Mouse (Mus musculus): ENCODE results near the gene Tac2. TPM values are rescaled to one million over a fixed set of nuclear protein-coding genes. Genes with fewer than 3 reads are reported as not detected.

Gene Tac2
- polyA plus RNA-seq, 1 experiment from 2014 or later, result 18.4 TPM

- peak; percentile 62 for ATAC-seq (ENCODE audit: insufficient read depth)
- peak overlapping the region; percentile 21; the same call in 1 of the 2 replicates for H3K4me3 ChIP-seq (replicated peaks)
- H3K27me3 ChIP-seq, result peaks cover 47% of the 10 kb centered on the region
- H3K4me2 ChIP-seq, result peak overlapping the region; percentile 46
- 55% methylated on average over 4 of the region's 4 CpGs for WGBS (ENCODE audit: insufficient replicate concordance)
- H3K27ac ChIP-seq (replicated peaks), result no peak overlapping the region
- no peak overlapping the region for H3K9ac ChIP-seq
- peaks cover 61% of the 10 kb centered on the region for H3K4me1 ChIP-seq (replicated peaks)
- no peaks in the 10 kb centered on the region for H3K36me3 ChIP-seq (replicated peaks)
- no peaks in the 10 kb centered on the region for H3K9me3 ChIP-seq (replicated peaks)
These were observed 858 bp downstream of the Tac2 start for GRCm38 (mm10) chr10:127725136-127725535.

- peak overlapping the region; percentile 27 for H3K4me2 ChIP-seq
- peaks cover 14% of the 10 kb centered on the region for H3K27me3 ChIP-seq
- H3K9ac ChIP-seq, result peak overlapping the region; percentile 6; the same call in 1 of the 2 replicates
- no peak overlapping the region for H3K4me3 ChIP-seq (replicated peaks)
- H3K4me1 ChIP-seq (replicated peaks), result peaks cover 80% of the 10 kb centered on the region
- no peak overlapping the region for H3K27ac ChIP-seq (replicated peaks)
- no peaks in the 10 kb centered on the region for H3K36me3 ChIP-seq (replicated peaks)
- H3K9me3 ChIP-seq (replicated peaks), result no peaks in the 10 kb centered on the region
- no peak for ATAC-seq (ENCODE audit: insufficient read depth)
- WGBS (ENCODE audit: insufficient replicate concordance), result 62% methylated on average over 8 of the region's 8 CpGs
These were observed 4.2 kb downstream of the Tac2 start for GRCm38 (mm10) chr10:127728437-127728836.

- 22% methylated on average over 11 of the region's 11 CpGs for WGBS (ENCODE audit: insufficient replicate concordance)
- ATAC-seq (ENCODE audit: insufficient read depth), result peak; percentile 90
- no peaks in the 10 kb centered on the region for H3K9me3 ChIP-seq (replicated peaks)
- H3K4me3 ChIP-seq (replicated peaks), result no peak overlapping the region
- peaks cover 87% of the 10 kb centered on the region for H3K4me1 ChIP-seq (replicated peaks)
- peaks cover 5% of the 10 kb centered on the region for H3K27me3 ChIP-seq
- H3K9ac ChIP-seq, result peak overlapping the region; percentile 16; the same call in 1 of the 2 replicates
- H3K4me2 ChIP-seq, result peak overlapping the region; percentile 54
- H3K27ac ChIP-seq (replicated peaks), result peak overlapping the region; percentile 85
- no peaks in the 10 kb centered on the region for H3K36me3 ChIP-seq (replicated peaks)
These were observed 6.1 kb downstream of the Tac2 start for GRCm38 (mm10) chr10:127730285-127730932.

- H3K27me3 ChIP-seq, result peaks cover 5% of the 10 kb centered on the region
- H3K4me3 ChIP-seq (replicated peaks), result no peak overlapping the region
- peak overlapping the region; percentile 54 for H3K4me2 ChIP-seq
- H3K4me1 ChIP-seq (replicated peaks), result peaks cover 89% of the 10 kb centered on the region
- ATAC-seq (ENCODE audit: insufficient read depth), result no peak
- peak overlapping the region; percentile 85 for H3K27ac ChIP-seq (replicated peaks)
- H3K9me3 ChIP-seq (replicated peaks), result no peaks in the 10 kb centered on the region
- WGBS (ENCODE audit: insufficient replicate concordance), result 38% methylated on average over 9 of the region's 9 CpGs
- H3K36me3 ChIP-seq (replicated peaks), result no peaks in the 10 kb centered on the region
- H3K9ac ChIP-seq, result peak overlapping the region; percentile 13; the same call in 1 of the 2 replicates
These were observed 6.6 kb downstream of the Tac2 start for GRCm38 (mm10) chr10:127730933-127731310.

GRCm38 (mm10) chr10:127731397-127731796 is 7.1 kb downstream of the Tac2 start:
- H3K27ac ChIP-seq (replicated peaks), result peak overlapping the region; percentile 85
- no peaks in the 10 kb centered on the region for H3K36me3 ChIP-seq (replicated peaks)
- no peak overlapping the region for H3K4me3 ChIP-seq (replicated peaks)
- 15% methylated on average over 5 of the region's 5 CpGs for WGBS (ENCODE audit: insufficient replicate concordance)
- peaks cover 93% of the 10 kb centered on the region for H3K4me1 ChIP-seq (replicated peaks)
- H3K9me3 ChIP-seq (replicated peaks), result no peaks in the 10 kb centered on the region
- H3K27me3 ChIP-seq, result peaks cover 5% of the 10 kb centered on the region
- peak overlapping the region; percentile 54 for H3K4me2 ChIP-seq
- 0 out of 2 replicates have a peak overlapping the region, but pooled peaks have one; percentile 13 for H3K9ac ChIP-seq
- no peak for ATAC-seq (ENCODE audit: insufficient read depth)

- H3K9me3 ChIP-seq (replicated peaks), result no peaks in the 10 kb centered on the region
- H3K36me3 ChIP-seq (replicated peaks), result no peaks in the 10 kb centered on the region
- 30% methylated on average over 5 of the region's 5 CpGs for WGBS (ENCODE audit: insufficient replicate concordance)
- no peak overlapping the region for H3K27ac ChIP-seq (replicated peaks)
- H3K27me3 ChIP-seq, result no peaks in the 10 kb centered on the region
- no peak for ATAC-seq (ENCODE audit: insufficient read depth)
- H3K4me2 ChIP-seq, result 0 out of 2 replicates have a peak overlapping the region, but pooled peaks have one; percentile 6
- peaks cover 95% of the 10 kb centered on the region for H3K4me1 ChIP-seq (replicated peaks)
- H3K9ac ChIP-seq, result no peak overlapping the region
- no peak overlapping the region for H3K4me3 ChIP-seq (replicated peaks)
These were observed 10.2 kb downstream of the Tac2 start for GRCm38 (mm10) chr10:127734434-127734833.

GRCm38 (mm10) chr10:127736266-127736665 is 12.0 kb downstream of the Tac2 start:
- Histone ChIP-seq H3K4me3 (replicated peaks) (no peak overlapping the region), H3K36me3 (replicated peaks) (peaks cover 1% of the 10 kb centered on the region), H3K9ac (no peak overlapping the region), H3K27me3 (no peaks in the 10 kb centered on the region; the same call in 1 of the 2 replicates), H3K9me3 (replicated peaks) (no peaks in the 10 kb centered on the region), H3K4me1 (replicated peaks) (peaks cover 92% of the 10 kb centered on the region), H3K4me2 (no peak overlapping the region), H3K27ac (replicated peaks) (peak overlapping the region; percentile 49)
- WGBS (ENCODE audit: insufficient replicate concordance), result 31% methylated on average over 2 of the region's 2 CpGs
- ATAC-seq (ENCODE audit: insufficient read depth), result no peak

- no peak for ATAC-seq (ENCODE audit: insufficient read depth)
- Histone ChIP-seq H3K36me3 (replicated peaks) (peaks cover 8% of the 10 kb centered on the region), H3K4me2 (no peak overlapping the region), H3K9me3 (replicated peaks) (no peaks in the 10 kb centered on the region), H3K27ac (replicated peaks) (no peak overlapping the region), H3K9ac (no peak overlapping the region), H3K27me3 (no peaks in the 10 kb centered on the region; the same call in 1 of the 2 replicates), H3K4me3 (replicated peaks) (no peak overlapping the region), H3K4me1 (replicated peaks) (peaks cover 86% of the 10 kb centered on the region)
- WGBS (ENCODE audit: insufficient replicate concordance), result 21% methylated on average over 4 of the region's 4 CpGs
These were observed 12.6 kb downstream of the Tac2 start for GRCm38 (mm10) chr10:127736916-127737315.

GRCm38 (mm10) chr10:127737552-127737951 is 13.3 kb downstream of the Tac2 start:
- Histone ChIP-seq H3K9me3 (replicated peaks) (no peaks in the 10 kb centered on the region), H3K4me2 (no peak overlapping the region), H3K27ac (replicated peaks) (no peak overlapping the region; the same call in 1 of the 2 replicates), H3K27me3 (no peaks in the 10 kb centered on the region; the same call in 1 of the 2 replicates), H3K9ac (no peak overlapping the region), H3K4me1 (replicated peaks) (peaks cover 79% of the 10 kb centered on the region), H3K4me3 (replicated peaks) (no peak overlapping the region), H3K36me3 (replicated peaks) (peaks cover 14% of the 10 kb centered on the region)
- ATAC-seq (ENCODE audit: insufficient read depth), result no peak
- WGBS (ENCODE audit: insufficient replicate concordance), result 18% methylated on average over 2 of the region's 2 CpGs

- Histone ChIP-seq H3K36me3 (replicated peaks) (peaks cover 22% of the 10 kb centered on the region), H3K9ac (no peak overlapping the region), H3K4me1 (replicated peaks) (peaks cover 73% of the 10 kb centered on the region), H3K27ac (replicated peaks) (peak overlapping the region; percentile 64), H3K9me3 (replicated peaks) (no peaks in the 10 kb centered on the region), H3K4me3 (replicated peaks) (peak overlapping the region; percentile 77), H3K27me3 (no peaks in the 10 kb centered on the region; the same call in 1 of the 2 replicates), H3K4me2 (peak overlapping the region; percentile 83)
- WGBS (ENCODE audit: insufficient replicate concordance), result 26% methylated on average over 13 of the region's 13 CpGs
- ATAC-seq (ENCODE audit: insufficient read depth), result peak; percentile 39
These were observed 14.0 kb downstream of the Tac2 start for GRCm38 (mm10) chr10:127738151-127738882.

GRCm38 (mm10) chr10:127739083-127739660 is 14.9 kb downstream of the Tac2 start, which contains the start of gene Zbtb39:
Gene Zbtb39 (plus strand): TSS chr10:127739538.
- no peaks in the 10 kb centered on the region; the same call in 1 of the 2 replicates for H3K27me3 ChIP-seq
- H3K4me3 ChIP-seq (replicated peaks), result peak within 1 kb of the TSS; percentile 77
- H3K27ac ChIP-seq (replicated peaks), result peak within 1 kb of the TSS; percentile 79
- under 1% methylated on average over 36 of the region's 61 CpGs for WGBS (ENCODE audit: insufficient replicate concordance)
- H3K36me3 ChIP-seq (replicated peaks), result peaks cover 30% of the 10 kb centered on the region
- H3K9ac ChIP-seq, result peak within 1 kb of the TSS; percentile 77
- H3K9me3 ChIP-seq (replicated peaks), result no peaks in the 10 kb centered on the region
- H3K4me2 ChIP-seq, result peak within 1 kb of the TSS; percentile 83
- peak; percentile 70 for ATAC-seq (ENCODE audit: insufficient read depth)
- peaks cover 65% of the 10 kb centered on the region for H3K4me1 ChIP-seq (replicated peaks)

Measured in liver, embryonic 15.5 days (tissue).